Mouse (Mus musculus): ENCODE data around the gene Fxr1.

- TF ChIP-seq CTCF (IDR thresholded peaks at IDR 0.05; ENCODE audit: insufficient read depth, low read depth, low read length) (no peak), POLR2A (IDR thresholded peaks at IDR 0.05; ENCODE audit: insufficient read depth, low read depth, low read length) (no peak)
These were observed 100.1 kb downstream of the Fxr1 start for GRCm38 (mm10) chr3:34119869-34120268.
